Mouse (Mus musculus) CH12.LX (cell line): ENCODE measurements around the gene Actn4. TPM values are rescaled to one million over a fixed set of nuclear protein-coding genes. Genes with fewer than 3 reads are reported as not detected.

Experiments used
- DNase-seq: peaks from one replicate; pipeline ENCODE4 v3.0.0-alpha.2; 2013; ENCODE audit errors: extremely low read depth
- H3K27ac ChIP-seq: 2 replicates; pipeline ENCODE4 v1.5.1; 2012; ENCODE audit warnings: low read depth, mild to moderate bottlenecking, control low read depth, moderate library complexity; ENCODE audit not compliant: insufficient read depth
- H3K27me3 ChIP-seq: replicated peaks from 2 replicates; pipeline ENCODE3; 2012; ENCODE audit warnings: inconsistent platforms
- H3K36me3 ChIP-seq, 2 experiments: replicated peaks in 1 of 2; 2 replicates each; pipeline versions ENCODE3 to v1.6.1; 2012; ENCODE audit warnings: inconsistent platforms in 1 of 2, low read length in 1 of 2, mild to moderate bottlenecking in 1 of 2, mixed read lengths in 1 of 2, moderate library complexity in 1 of 2; ENCODE audit not compliant: control insufficient read depth in 1 of 2, insufficient read depth in 1 of 2
- H3K4me1 ChIP-seq, 2 experiments: 2 replicates each; pipeline ENCODE4 v1.6.1; 2012; ENCODE audit warnings: inconsistent platforms in 1 of 2, moderate library complexity in 1 of 2; ENCODE audit not compliant: insufficient read depth in 2 of 2, control insufficient read depth in 1 of 2
- H3K4me2 ChIP-seq: 2 replicates; pipeline ENCODE4 v1.6.1; 2012; ENCODE audit warnings: low read depth, mild to moderate bottlenecking, control low read depth; ENCODE audit not compliant: poor library complexity, insufficient read depth, severe bottlenecking
- H3K4me3 ChIP-seq, 3 experiments: fragments of 150-350 bp in 1 of 3; sonication (generic) in 1 of 3; replicated peaks in 1 of 3; 2 replicates each; pipeline versions ENCODE3 to v1.5.1; 2011 to 2012; ENCODE audit warnings: low read depth in 2 of 3, low read length in 2 of 3, mild to moderate bottlenecking in 2 of 3, moderate library complexity in 2 of 3, control low read depth in 1 of 3, improper control_type of control experiment in 1 of 3, inconsistent platforms in 1 of 3, mixed read lengths in 1 of 3; ENCODE audit not compliant: poor library complexity in 1 of 3
- H3K79me2 ChIP-seq: replicated peaks from 2 replicates; pipeline ENCODE4 v1.6.1; 2012; ENCODE audit warnings: mild to moderate bottlenecking, moderate library complexity; ENCODE audit not compliant: control insufficient read depth, poor library complexity, insufficient read depth, severe bottlenecking; ENCODE audit errors: extremely low read depth
- H3K9ac ChIP-seq: 2 replicates; pipeline ENCODE4 v1.6.1; 2012; ENCODE audit warnings: low read depth, mild to moderate bottlenecking, control low read depth, moderate library complexity; ENCODE audit not compliant: insufficient read depth
- H3K9me3 ChIP-seq: replicated peaks from 2 replicates; pipeline ENCODE3; 2012; ENCODE audit warnings: low read length, inconsistent platforms, mixed read lengths
- CHD1 ChIP-seq: IDR thresholded peaks from 2 replicates; pipeline ENCODE4 v1.6.1; 2012; ENCODE audit warnings: low read depth, low read length, improper control_type of control experiment, inconsistent platforms
- CTCF ChIP-seq, 2 experiments: IDR thresholded peaks in 1 of 2; conservative IDR thresholded peaks in 1 of 2; 2 replicates each; pipeline ENCODE4 v1.5.1; 2011 to 2012; ENCODE audit warnings: low read depth in 2 of 2, low read length in 2 of 2, improper control_type of control experiment in 1 of 2, inconsistent platforms in 1 of 2, mild to moderate bottlenecking in 1 of 2, moderate library complexity in 1 of 2
- E2F4 ChIP-seq: IDR thresholded peaks from 2 replicates; pipeline ENCODE4 v1.6.1; 2011; ENCODE audit warnings: low read depth, low read length, improper control_type of control experiment; ENCODE audit not compliant: insufficient replicate concordance
- ELF1 ChIP-seq: IDR thresholded peaks from 2 replicates; pipeline ENCODE4 v1.6.1; 2014; ENCODE audit warnings: low read depth, mild to moderate bottlenecking, inconsistent platforms, low read length, improper control_type of control experiment
- EP300 ChIP-seq: IDR thresholded peaks from 2 replicates; pipeline ENCODE4 v1.6.1; 2011; ENCODE audit warnings: low read length, improper control_type of control experiment
- ETS1 ChIP-seq: conservative IDR thresholded peaks from 2 replicates; pipeline ENCODE4 v1.6.1; 2012; ENCODE audit warnings: low read depth, mild to moderate bottlenecking, inconsistent platforms, low read length, improper control_type of control experiment, moderate library complexity
- GABPA ChIP-seq: IDR thresholded peaks from 2 replicates; pipeline ENCODE4 v1.6.1; 2012; ENCODE audit warnings: low read depth, low read length, improper control_type of control experiment, inconsistent platforms; ENCODE audit not compliant: insufficient replicate concordance
- HCFC1 ChIP-seq: IDR thresholded peaks from 2 replicates; pipeline ENCODE4 v1.6.1; 2012; ENCODE audit warnings: low read depth, mild to moderate bottlenecking, inconsistent platforms, low read length, improper control_type of control experiment
- JUND ChIP-seq: conservative IDR thresholded peaks from 2 replicates; pipeline ENCODE4 v1.6.1; 2011; ENCODE audit warnings: low read depth, low read length, improper control_type of control experiment
- MAFK ChIP-seq: IDR thresholded peaks from 2 replicates; pipeline ENCODE4 v1.6.1; 2011; ENCODE audit warnings: low read length, improper control_type of control experiment; ENCODE audit not compliant: insufficient replicate concordance
- MAX ChIP-seq: IDR thresholded peaks from 2 replicates; pipeline ENCODE4 v1.6.1; 2011; ENCODE audit warnings: low read length, improper control_type of control experiment
- MAZ ChIP-seq: IDR thresholded peaks from 2 replicates; pipeline ENCODE4 v1.6.1; 2012; ENCODE audit warnings: low read depth, mild to moderate bottlenecking, inconsistent platforms, low read length, improper control_type of control experiment, moderate library complexity
- NELFE ChIP-seq: IDR thresholded peaks from 2 replicates; pipeline ENCODE4 v1.6.1; 2011; ENCODE audit warnings: low read depth, low read length, improper control_type of control experiment
- RAD21 ChIP-seq: IDR thresholded peaks from 2 replicates; pipeline ENCODE4 v1.6.1; 2011; ENCODE audit warnings: low read depth, mild to moderate bottlenecking, low read length, improper control_type of control experiment, moderate library complexity
- TBP ChIP-seq: conservative IDR thresholded peaks from 2 replicates; pipeline ENCODE4 v1.6.1; 2011; ENCODE audit warnings: low read depth, low read length, improper control_type of control experiment
- TCF12 ChIP-seq: IDR thresholded peaks from 2 replicates; pipeline ENCODE4 v1.6.1; 2014; ENCODE audit warnings: low read depth, mild to moderate bottlenecking, inconsistent platforms, low read length, improper control_type of control experiment
- ZC3H11A ChIP-seq: IDR thresholded peaks from 2 replicates; pipeline ENCODE4 v1.6.1; 2012; ENCODE audit warnings: low read depth, mild to moderate bottlenecking, inconsistent platforms, low read length, improper control_type of control experiment
- ZKSCAN1 ChIP-seq: IDR thresholded peaks from 2 replicates; pipeline ENCODE4 v1.6.1; 2012; ENCODE audit warnings: low read depth, inconsistent platforms, low read length, improper control_type of control experiment, borderline replicate concordance
- dilution Hi-C: fragments of 300-500 bp; cut with MboI; formaldehyde crosslinking; loops from 2 replicates; pipeline ENCODE4 v1.14.3; 2020; ENCODE audit warnings: low sequenced_read_pairs; ENCODE audit not compliant: extremely low pct_unique_long_range_greater_than_20kb, extremely low pct_ligation_motif_present
- in situ Hi-C: fragments of 300-500 bp; cut with MboI; formaldehyde crosslinking; loops from 3 replicates; pipeline ENCODE4 v1.14.3; 2019; ENCODE audit warnings: low sequenced_read_pairs, low pct_ligation_motif_present, low pct_unique_long_range_greater_than_20kb, mixed read lengths
- polyA plus RNA-seq: library from polyadenylated mRNA; unstranded; fragments of >175 nt; gene quantifications from 2 replicates; pipeline ENCODE4 v1.2.1, GENCODE M21; 2012; ENCODE audit warnings: low read depth; ENCODE audit not compliant: insufficient read length
- total RNA-seq, 2 experiments: library from RNA; depleted of rRNA; stranded (reverse); fragments of 300-350 nt in 1 of 2; fragments of >200 nt in 1 of 2; gene quantifications; 2 replicates each; pipeline ENCODE4 v1.2.3; 2012 to 2014

Actn4 gene
- total and polyA plus RNA-seq, 3 experiments, result 56.9 to 145 (median 63.4) TPM

GRCm38 (mm10) chr7:28933825-28934224, 28.3 kb downstream of the Actn4 start:
- H3K27ac ChIP-seq, result no peak overlapping the region
- no peak overlapping the region for H3K4me2 ChIP-seq
- H3K79me2 ChIP-seq, result peaks cover 23% of the 10 kb centered on the region; the same call in 1 of the 2 replicates
- no peak overlapping the region for H3K9ac ChIP-seq
- in situ Hi-C loops, result no loop called here
- DNase-seq, result no peak
- peaks cover 0 to 67% of the 10 kb centered on the region in 2 experiments for H3K36me3 ChIP-seq
- no peak overlapping the region for H3K4me3 ChIP-seq
- TF ChIP-seq MAX, result no peak
- no peak for TF ChIP-seq MAZ
- no peak for TF ChIP-seq MAFK
- TF ChIP-seq ZKSCAN1, result no peak
- no peak for TF ChIP-seq HCFC1
- TF ChIP-seq, all 38 proteins: peak for 0
- H3K9me3 ChIP-seq, result no peaks in the 10 kb centered on the region
- H3K4me1 ChIP-seq, result peaks cover 5 to 64% of the 10 kb centered on the region in 2 experiments
- no peaks in the 10 kb centered on the region for H3K27me3 ChIP-seq
- dilution Hi-C loops, result no loop called here

- H3K4me2 ChIP-seq, result no peak overlapping the region
- H3K27ac ChIP-seq, result no peak overlapping the region
- in situ Hi-C loops, result no loop called here
- H3K4me3 ChIP-seq, result no peak overlapping the region
- peak; percentile 57 for DNase-seq
- H3K9me3 ChIP-seq, result no peaks in the 10 kb centered on the region
- H3K4me1 ChIP-seq, result peaks cover 5 to 58% of the 10 kb centered on the region in 2 experiments
- H3K9ac ChIP-seq, result no peak overlapping the region
- H3K27me3 ChIP-seq, result no peaks in the 10 kb centered on the region
- dilution Hi-C loops, result no loop called here
- peaks cover 22% of the 10 kb centered on the region; the same call in 1 of the 2 replicates for H3K79me2 ChIP-seq
- H3K36me3 ChIP-seq, result peaks cover 0 to 67% of the 10 kb centered on the region in 2 experiments
- peak; percentile 43; the same call in 1 of the 2 replicates for TF ChIP-seq ELF1
- TF ChIP-seq CTCF (conservative IDR thresholded peaks at IDR 0.05 in 1 of 2, IDR thresholded peaks at IDR 0.05 in 1 of 2; ENCODE audit: low read depth in 2 of 2, low read length in 2 of 2), result peak in 1 of 2 experiments; percentile 39; a peak in 2 of 4 replicates
- no peak for TF ChIP-seq E2F4
- no peak for TF ChIP-seq ZC3H11A
These were observed 29.6 kb downstream of the Actn4 start for GRCm38 (mm10) chr7:28932421-28933041.

DNA sequence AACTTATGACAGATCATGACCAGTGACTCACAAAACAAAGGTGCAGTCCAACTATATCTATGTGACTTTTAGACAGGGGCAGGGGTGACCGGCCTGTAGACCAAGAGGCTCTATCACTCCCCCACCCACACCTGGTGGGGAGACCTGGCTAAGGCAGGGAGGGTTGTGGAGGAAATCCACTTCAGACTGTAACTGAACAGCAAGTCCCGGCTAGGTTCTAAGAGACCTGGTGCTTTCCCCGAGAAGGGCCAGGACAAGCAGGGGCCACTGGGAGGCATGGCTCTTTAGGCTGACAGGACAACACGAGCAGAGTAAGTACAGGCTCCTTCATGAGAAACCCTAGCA, 30.5 kb downstream of the Actn4 start:
- Histone ChIP-seq H3K36me3 (peaks cover 0 to 62% of the 10 kb centered on the region in 2 experiments), H3K4me1 (peaks cover 5 to 51% of the 10 kb centered on the region in 2 experiments), H3K4me3 (no peak overlapping the region), H3K27ac (no peak overlapping the region), H3K9ac (no peak overlapping the region), H3K79me2 (peaks cover 22% of the 10 kb centered on the region; the same call in 1 of the 2 replicates), H3K27me3 (no peaks in the 10 kb centered on the region), H3K4me2 (no peak overlapping the region), H3K9me3 (no peaks in the 10 kb centered on the region)
- in situ Hi-C loops (no loop called here), dilution Hi-C loops (no loop called here)
- DNase-seq, result no peak
- TF ChIP-seq CHD1 (no peak), EP300 (no peak), RAD21 (no peak), NELFE (no peak), JUND (no peak), ETS1 (no peak), TBP (no peak), TCF12 (no peak), GABPA (no peak)
